Mouse (Mus musculus): ENCODE data around the gene Foxp4. TPM values are rescaled to one million over a fixed set of nuclear protein-coding genes. Genes with fewer than 3 reads are reported as not detected.

Gene Foxp4
- total and polyA plus RNA-seq, 3 experiments = 0.93 to 54.1 (median 21.6) TPM

DNA sequence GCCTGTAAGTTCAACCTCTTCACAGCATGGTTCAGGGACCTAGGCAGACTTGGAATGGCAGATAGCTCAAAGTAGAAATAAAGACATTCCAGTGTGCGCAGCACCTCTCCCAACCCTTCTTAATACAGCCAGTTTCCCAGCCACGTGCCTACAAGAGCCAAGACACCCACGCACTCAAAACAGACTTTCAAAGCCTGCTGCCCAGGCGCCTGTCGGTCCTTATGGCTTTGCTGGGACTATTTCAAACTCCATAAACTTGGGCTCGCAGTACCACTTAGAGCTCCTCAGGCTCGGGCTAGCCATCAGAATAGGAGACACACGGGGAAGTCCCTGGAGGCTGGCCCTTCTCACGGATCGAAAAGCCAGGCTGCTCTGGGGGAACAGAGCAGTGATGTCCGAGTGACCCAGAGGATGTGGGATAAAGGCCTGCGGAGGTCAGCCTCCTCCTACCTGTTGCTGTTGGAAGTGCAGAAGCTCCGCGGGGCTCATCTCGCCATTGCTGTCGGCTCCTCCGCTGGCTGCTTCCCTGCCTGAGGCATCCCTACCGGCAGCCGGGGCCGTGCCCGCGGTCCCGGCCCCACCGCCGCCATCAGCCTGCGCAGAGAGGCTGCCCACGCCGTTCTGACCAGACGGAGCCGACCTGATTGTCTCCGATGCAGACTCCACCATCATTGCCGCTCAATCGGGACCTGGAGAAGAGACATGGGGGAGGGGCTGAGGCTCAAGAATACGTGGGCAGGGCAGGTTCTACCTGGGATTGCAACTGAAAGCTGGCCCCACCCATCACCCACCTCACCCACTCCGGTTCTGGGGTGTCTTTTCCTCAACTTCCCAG is 20.4 kb downstream of the Foxp4 start:
- no peak for TF ChIP-seq CTCF (IDR thresholded peaks at IDR 0.05; ENCODE audit: low read depth, low read length)
- no peak for TF ChIP-seq GATA1 (IDR thresholded peaks at IDR 0.05; ENCODE audit: borderline replicate concordance, low read length)
- TF ChIP-seq GATA2 (IDR thresholded peaks at IDR 0.05; ENCODE audit: borderline replicate concordance, low read depth, low read length) = no peak
- no peak for TF ChIP-seq POLR2AphosphoS5 (IDR thresholded peaks at IDR 0.05; ENCODE audit: insufficient replicate concordance, low read depth, low read length)
- no peak for TF ChIP-seq TAL1 (conservative IDR thresholded peaks at IDR 0.05; ENCODE audit: low read depth, low read length)
- Histone ChIP-seq H3K27me3 (ENCODE audit: insufficient read depth, low read length) (no peaks in the 10 kb centered on the region; the same call in 1 of the 2 replicates), H3K9me3 (replicated peaks) (peaks cover 29% of the 10 kb centered on the region), H3K36me3 (replicated peaks) (peaks cover 37% of the 10 kb centered on the region), H3K4me1 (ENCODE audit: insufficient read depth, low read depth, low read length) (peaks cover 3% of the 10 kb centered on the region; the same call in 1 of the 2 replicates), H3K4me3 (ENCODE audit: low read depth, low read length) (no peak overlapping the region)
- ATAC-seq (ENCODE audit: extremely low read depth, insufficient number of reproducible peaks, low FRiP score, poor library complexity, severe bottlenecking) (no peak), DNase-seq (ENCODE audit: low spot score) (no peak)

DNA sequence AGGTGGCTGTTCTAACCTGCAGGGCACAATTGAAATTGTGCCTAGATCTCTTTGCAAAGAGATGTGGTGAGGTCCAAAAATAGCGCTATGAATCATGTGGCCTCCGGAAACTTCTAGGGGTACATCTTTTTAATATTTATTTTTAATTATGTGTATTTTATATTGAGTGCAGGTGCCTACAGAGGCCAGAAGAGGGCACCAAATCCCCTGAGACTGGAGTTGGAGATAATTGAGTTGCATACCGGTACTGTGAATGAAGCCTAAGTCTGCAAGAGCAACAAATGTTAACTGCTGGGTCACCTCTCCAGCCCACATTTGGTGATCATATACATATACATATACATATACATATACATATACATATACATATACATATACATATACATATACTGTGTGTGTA is 22.7 kb downstream of the Foxp4 start:
- no peak for TF ChIP-seq CTCF (IDR thresholded peaks at IDR 0.05; ENCODE audit: low read depth, low read length)
- TF ChIP-seq GATA1 (IDR thresholded peaks at IDR 0.05; ENCODE audit: borderline replicate concordance, low read length) = no peak
- no peak for TF ChIP-seq GATA2 (IDR thresholded peaks at IDR 0.05; ENCODE audit: borderline replicate concordance, low read depth, low read length)
- no peak for TF ChIP-seq POLR2AphosphoS5 (IDR thresholded peaks at IDR 0.05; ENCODE audit: insufficient replicate concordance, low read depth, low read length)
- no peak for TF ChIP-seq TAL1 (conservative IDR thresholded peaks at IDR 0.05; ENCODE audit: low read depth, low read length)
- H3K27me3 ChIP-seq (ENCODE audit: insufficient read depth, low read length) = no peaks in the 10 kb centered on the region
- ATAC-seq (ENCODE audit: extremely low read depth, insufficient number of reproducible peaks, low FRiP score, poor library complexity, severe bottlenecking) = no peak

DNA sequence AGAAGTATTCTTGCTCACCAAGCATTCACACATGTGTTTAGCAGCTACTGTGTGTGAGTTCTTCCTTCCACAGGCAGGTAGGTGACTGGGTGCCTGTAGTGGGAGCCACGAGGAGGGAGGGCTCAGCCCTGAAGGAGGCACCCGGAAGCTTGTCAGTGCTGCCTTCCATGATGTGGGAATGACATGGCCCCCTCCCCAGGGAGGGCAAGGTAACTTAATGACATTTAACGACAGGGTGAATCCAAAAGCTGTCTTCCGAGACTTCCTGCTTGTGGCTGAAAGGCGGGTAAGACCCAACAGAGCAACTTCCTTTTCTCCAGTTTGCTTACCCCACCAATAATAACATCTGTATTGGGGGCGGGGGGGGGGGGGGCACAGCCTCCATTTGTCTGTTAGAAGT is 23.7 kb downstream of the Foxp4 start:
- Histone ChIP-seq H3K36me3 (replicated peaks) (peaks cover 52% of the 10 kb centered on the region), H3K4me3 (ENCODE audit: low read depth, low read length) (no peak overlapping the region)

More for the DNA sequence above, 22.7 kb downstream of the Foxp4 start:
- no peaks in the 10 kb centered on the region for H3K4me1 ChIP-seq (ENCODE audit: insufficient read depth, low read depth, low read length)
- H3K4me3 ChIP-seq (ENCODE audit: low read depth, low read length) = no peak overlapping the region
- no peak for DNase-seq (ENCODE audit: low spot score)
- H3K36me3 ChIP-seq (replicated peaks) = peaks cover 52% of the 10 kb centered on the region
- peaks cover 17% of the 10 kb centered on the region for H3K9me3 ChIP-seq (replicated peaks)

DNA sequence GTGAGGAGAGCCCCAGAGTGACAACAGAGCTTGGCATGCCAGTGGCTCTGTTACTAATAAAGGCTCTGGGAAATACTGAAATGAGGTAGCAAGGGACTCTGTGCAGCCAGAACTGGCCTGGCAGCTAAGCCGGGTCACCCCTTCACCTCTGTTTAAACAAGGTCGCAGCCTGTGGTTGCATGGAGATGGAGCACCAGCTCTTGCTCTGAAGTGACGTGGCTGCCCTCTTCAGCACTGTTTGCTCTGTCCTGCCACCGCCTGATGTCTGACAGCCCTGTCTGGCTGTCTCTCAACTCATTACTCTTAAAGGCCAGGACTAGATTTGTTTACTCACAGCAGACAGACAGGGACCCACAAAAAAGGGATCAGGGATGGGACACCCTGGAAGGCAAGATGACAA is 25.3 kb downstream of the Foxp4 start:
- Histone ChIP-seq H3K36me3 (replicated peaks) (peaks cover 54% of the 10 kb centered on the region), H3K4me3 (ENCODE audit: low read depth, low read length) (no peak overlapping the region), H3K9me3 (replicated peaks) (peaks cover 13% of the 10 kb centered on the region), H3K4me1 (ENCODE audit: insufficient read depth, low read depth, low read length) (no peaks in the 10 kb centered on the region), H3K27me3 (ENCODE audit: insufficient read depth, low read length) (no peaks in the 10 kb centered on the region)
- no peak for ATAC-seq (ENCODE audit: extremely low read depth, insufficient number of reproducible peaks, low FRiP score, poor library complexity, severe bottlenecking)
- TF ChIP-seq GATA1 (IDR thresholded peaks at IDR 0.05; ENCODE audit: borderline replicate concordance, low read length) (no peak), CTCF (IDR thresholded peaks at IDR 0.05; ENCODE audit: low read depth, low read length) (no peak), POLR2AphosphoS5 (IDR thresholded peaks at IDR 0.05; ENCODE audit: insufficient replicate concordance, low read depth, low read length) (no peak), TAL1 (conservative IDR thresholded peaks at IDR 0.05; ENCODE audit: low read depth, low read length) (no peak), GATA2 (IDR thresholded peaks at IDR 0.05; ENCODE audit: borderline replicate concordance, low read depth, low read length) (no peak)
- DNase-seq (ENCODE audit: low spot score) = no peak

More for the DNA sequence above, 23.7 kb downstream of the Foxp4 start:
- Histone ChIP-seq H3K9me3 (replicated peaks) (peaks cover 13% of the 10 kb centered on the region), H3K27me3 (ENCODE audit: insufficient read depth, low read length) (no peaks in the 10 kb centered on the region), H3K4me1 (ENCODE audit: insufficient read depth, low read depth, low read length) (no peaks in the 10 kb centered on the region)
- DNase-seq (ENCODE audit: low spot score) (no peak), ATAC-seq (ENCODE audit: extremely low read depth, insufficient number of reproducible peaks, low FRiP score, poor library complexity, severe bottlenecking) (no peak)
- no peak for TF ChIP-seq POLR2AphosphoS5 (IDR thresholded peaks at IDR 0.05; ENCODE audit: insufficient replicate concordance, low read depth, low read length)
- no peak for TF ChIP-seq CTCF (IDR thresholded peaks at IDR 0.05; ENCODE audit: low read depth, low read length)
- TF ChIP-seq TAL1 (conservative IDR thresholded peaks at IDR 0.05; ENCODE audit: low read depth, low read length) = no peak
- TF ChIP-seq GATA2 (IDR thresholded peaks at IDR 0.05; ENCODE audit: borderline replicate concordance, low read depth, low read length) = no peak
- no peak for TF ChIP-seq GATA1 (IDR thresholded peaks at IDR 0.05; ENCODE audit: borderline replicate concordance, low read length)

DNA sequence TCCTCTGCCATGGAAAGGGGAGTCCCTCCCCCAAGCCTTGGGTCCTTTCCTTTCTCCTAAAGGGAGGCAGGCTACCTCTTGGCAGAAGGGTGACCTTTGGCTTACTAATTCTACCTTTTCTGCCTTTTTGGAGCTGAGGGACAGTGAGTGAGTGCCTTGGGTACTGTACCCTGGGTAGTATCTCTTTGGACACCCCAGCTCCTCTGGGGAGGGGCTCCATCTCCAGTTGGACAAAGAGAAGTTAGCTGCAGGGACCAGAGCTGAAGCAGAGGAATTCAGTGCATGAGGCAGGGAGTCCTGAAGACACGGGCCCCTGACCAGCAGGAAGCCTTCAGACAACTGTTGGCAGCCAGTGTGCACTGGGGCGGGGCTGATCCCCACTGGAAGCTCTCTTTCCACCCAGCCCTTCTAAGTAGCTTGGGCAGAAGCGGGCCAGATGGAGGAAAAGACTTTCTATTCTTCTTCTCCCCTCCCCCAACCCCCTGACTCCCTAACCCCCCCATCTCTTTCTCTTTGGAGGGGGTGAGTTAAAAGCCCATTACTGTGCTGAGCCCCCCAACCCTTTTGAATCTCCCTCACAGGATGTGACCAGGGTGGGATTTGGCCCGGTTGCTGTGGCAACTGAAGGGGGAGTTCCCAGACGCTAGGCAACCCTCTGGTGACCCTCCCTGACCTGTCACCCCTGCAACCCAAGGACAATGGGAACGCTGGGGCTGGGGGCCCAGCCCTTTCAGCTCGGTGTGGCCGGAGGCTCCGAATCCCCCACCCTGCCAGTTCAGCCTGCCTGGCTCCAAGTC is 26.3 kb downstream of the Foxp4 start:
- H3K4me1 ChIP-seq (ENCODE audit: insufficient read depth, low read depth, low read length) = no peaks in the 10 kb centered on the region
- DNase-seq (ENCODE audit: low spot score) = no peak
- H3K9me3 ChIP-seq (replicated peaks) = peaks cover 13% of the 10 kb centered on the region
- H3K36me3 ChIP-seq (replicated peaks) = peaks cover 51% of the 10 kb centered on the region
- no peak overlapping the region for H3K4me3 ChIP-seq (ENCODE audit: low read depth, low read length)
- no peak for ATAC-seq (ENCODE audit: extremely low read depth, insufficient number of reproducible peaks, low FRiP score, poor library complexity, severe bottlenecking)
- no peaks in the 10 kb centered on the region for H3K27me3 ChIP-seq (ENCODE audit: insufficient read depth, low read length)
- TF ChIP-seq CTCF (IDR thresholded peaks at IDR 0.05; ENCODE audit: low read depth, low read length) = no peak
- no peak for TF ChIP-seq GATA1 (IDR thresholded peaks at IDR 0.05; ENCODE audit: borderline replicate concordance, low read length)
- no peak for TF ChIP-seq GATA2 (IDR thresholded peaks at IDR 0.05; ENCODE audit: borderline replicate concordance, low read depth, low read length)
- no peak for TF ChIP-seq TAL1 (conservative IDR thresholded peaks at IDR 0.05; ENCODE audit: low read depth, low read length)
- no peak for TF ChIP-seq POLR2AphosphoS5 (IDR thresholded peaks at IDR 0.05; ENCODE audit: insufficient replicate concordance, low read depth, low read length)

DNA sequence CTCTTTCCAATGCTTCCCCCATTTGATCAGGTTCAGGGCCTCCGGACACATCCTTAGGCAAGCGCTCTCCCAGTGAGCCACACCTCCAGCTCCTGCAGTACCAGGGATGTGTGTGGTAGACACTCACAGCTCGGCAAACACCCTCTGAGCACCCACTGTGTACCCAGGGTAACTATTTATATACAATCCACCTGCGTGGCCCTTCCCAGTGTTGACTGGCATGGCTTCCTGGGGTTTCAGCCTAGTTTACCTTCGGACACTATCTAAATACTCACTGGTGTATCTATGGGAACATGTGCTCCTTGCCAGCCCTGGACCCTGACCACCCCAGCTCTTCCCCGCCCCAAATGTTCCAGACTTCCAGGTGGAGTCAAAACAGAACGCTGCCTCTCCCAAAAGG is 34.7 kb downstream of the Foxp4 start:
- Histone ChIP-seq H3K4me1 (ENCODE audit: insufficient read depth, low read depth, low read length) (no peaks in the 10 kb centered on the region; the same call in 1 of the 2 replicates), H3K9me3 (replicated peaks) (peaks cover 23% of the 10 kb centered on the region), H3K36me3 (replicated peaks) (peaks cover 25% of the 10 kb centered on the region), H3K4me3 (ENCODE audit: low read depth, low read length) (no peak overlapping the region), H3K27me3 (ENCODE audit: insufficient read depth, low read length) (no peaks in the 10 kb centered on the region)
- no peak for ATAC-seq (ENCODE audit: extremely low read depth, insufficient number of reproducible peaks, low FRiP score, poor library complexity, severe bottlenecking)
- no peak for DNase-seq (ENCODE audit: low spot score)
- TF ChIP-seq CTCF (IDR thresholded peaks at IDR 0.05; ENCODE audit: low read depth, low read length) = no peak
- TF ChIP-seq TAL1 (conservative IDR thresholded peaks at IDR 0.05; ENCODE audit: low read depth, low read length) = no peak
- TF ChIP-seq GATA2 (IDR thresholded peaks at IDR 0.05; ENCODE audit: borderline replicate concordance, low read depth, low read length) = no peak
- TF ChIP-seq GATA1 (IDR thresholded peaks at IDR 0.05; ENCODE audit: borderline replicate concordance, low read length) = no peak
- no peak for TF ChIP-seq POLR2AphosphoS5 (IDR thresholded peaks at IDR 0.05; ENCODE audit: insufficient replicate concordance, low read depth, low read length)
